Mouse (Mus musculus) NIH3T3 (cell line): ENCODE data around the gene Srr.

ENCODE experiments used
- DNase-seq: peaks from one replicate; pipeline ENCODE4 v3.0.0-alpha.2; 2012; ENCODE audit warnings: low read depth

Srr gene

GRCm38 (mm10) chr11:74925577-74926387 lies at the start of gene Srr, which contains the start of gene Smg6:
Gene Srr (minus strand): TSS chr11:74925948.
Gene Smg6 (plus strand): TSS chr11:74925823.
- DNase-seq = peak; percentile 98

GRCm38 (mm10) chr11:74974615-74975014 lies 48.9 kb upstream of the Srr start:
- no peak for DNase-seq

- peak; percentile 58 for DNase-seq
Measured at GRCm38 (mm10) chr11:74973290-74974157, 47.8 kb upstream of the Srr start.

- peak; percentile 71 for DNase-seq
Measured at GRCm38 (mm10) chr11:74965516-74965915, 39.8 kb upstream of the Srr start.

- DNase-seq = peak; percentile 64
Measured at GRCm38 (mm10) chr11:74962846-74963407, 37.2 kb upstream of the Srr start.

- DNase-seq = no peak
Measured at GRCm38 (mm10) chr11:74961953-74962352, 36.2 kb upstream of the Srr start.

- no peak for DNase-seq
Measured at GRCm38 (mm10) chr11:74960031-74960551, 34.3 kb upstream of the Srr start.

- peak; percentile 23 for DNase-seq
Measured at GRCm38 (mm10) chr11:74959501-74959900, 33.8 kb upstream of the Srr start.

- no peak for DNase-seq
Measured at GRCm38 (mm10) chr11:74957600-74957999, 31.9 kb upstream of the Srr start.

GRCm38 (mm10) chr11:74956006-74956405 lies 30.3 kb upstream of the Srr start:
- no peak for DNase-seq

- no peak for DNase-seq
Measured at GRCm38 (mm10) chr11:74954901-74955300, 29.2 kb upstream of the Srr start.

- DNase-seq = peak; percentile 81
Measured at GRCm38 (mm10) chr11:74946348-74946747, 20.6 kb upstream of the Srr start.

- no peak for DNase-seq
Measured at GRCm38 (mm10) chr11:74930391-74930790, 4.6 kb upstream of the Srr start.

GRCm38 (mm10) chr11:74929111-74929510 lies 3.4 kb upstream of the Srr start:
- no peak for DNase-seq

- DNase-seq = no peak
Measured at GRCm38 (mm10) chr11:74927236-74927725, 1.5 kb upstream of the Srr start.

- peak; percentile 81 for DNase-seq
Measured at GRCm38 (mm10) chr11:74926388-74927005, 749 bp upstream of the Srr start.

- peak; percentile 76 for DNase-seq
Measured at GRCm38 (mm10) chr11:74924149-74924548, 1.6 kb downstream of the Srr start.

GRCm38 (mm10) chr11:74919249-74919648 lies 6.5 kb downstream of the Srr start:
- DNase-seq = no peak

GRCm38 (mm10) chr11:74912492-74912891 lies 13.3 kb downstream of the Srr start:
- no peak for DNase-seq

- no peak for DNase-seq
Measured at GRCm38 (mm10) chr11:74909978-74910377, 15.8 kb downstream of the Srr start.

GRCm38 (mm10) chr11:74908618-74909399 lies 16.9 kb downstream of the Srr start:
- DNase-seq = no peak
